In the genomic region with DNA sequence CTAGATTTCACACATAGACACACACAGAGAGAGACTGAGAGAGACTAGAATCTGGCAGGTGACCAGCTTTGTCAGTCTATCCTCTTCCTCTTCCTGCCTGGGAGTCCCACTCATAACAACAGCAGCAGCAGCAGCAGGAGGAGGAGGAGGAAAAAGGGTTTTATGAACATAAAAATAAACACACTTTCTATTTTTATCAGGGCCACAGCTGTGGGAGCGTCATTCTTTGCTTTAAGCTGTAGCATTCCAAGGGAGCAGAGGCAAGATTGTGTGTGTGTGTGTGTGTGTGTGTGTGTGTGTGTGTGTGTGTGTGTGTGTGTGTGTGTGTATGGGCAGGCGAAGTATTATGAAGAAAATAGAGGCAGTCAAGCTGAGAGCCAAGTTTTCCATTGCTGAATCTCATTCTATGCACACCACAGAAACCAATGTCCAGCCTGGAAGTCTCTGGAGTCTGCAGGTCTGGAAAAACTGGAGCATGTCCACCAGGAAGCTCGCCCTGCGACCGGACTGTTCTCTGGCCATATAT, we compare ENCODE assay signal across 8 mouse cellular contexts. TPM values are rescaled to one million over a fixed set of nuclear protein-coding genes. Genes with fewer than 3 reads are reported as not detected.
DNase-seq lines count a peak whose midpoint lies in the region; ATAC-seq and TF ChIP-seq lines count a peak whose summit lies in the region.

No protein-coding gene starts in this region.

- no peak overlapping the region for H3K4me2 ChIP-seq in limb, embryonic 13.5 days (replicated peaks)
- H3K4me2 ChIP-seq in intestine, postnatal 0 days (replicated peaks; ENCODE audit: low read depth), result no peak overlapping the region
- no peak overlapping the region for H3K4me2 ChIP-seq in midbrain, embryonic 11.5 days

- H3K9ac ChIP-seq in limb, embryonic 13.5 days, result no peak overlapping the region
- H3K9ac ChIP-seq in intestine, postnatal 0 days (ENCODE audit: low read depth, low read length), result no peak overlapping the region
- H3K9ac ChIP-seq in midbrain, embryonic 11.5 days (ENCODE audit: low read length), result no peak overlapping the region

- H3K27ac ChIP-seq in limb, embryonic 13.5 days, result no peak overlapping the region
- H3K27ac ChIP-seq in limb, embryonic 10.5 days, result no peak overlapping the region
- H3K27ac ChIP-seq in intestine, postnatal 0 days (ENCODE audit: low read depth, low read length), result 0 out of 2 replicates have a peak overlapping the region, but pooled peaks have one; percentile 28
- H3K27ac ChIP-seq in midbrain, embryonic 11.5 days (ENCODE audit: low read depth, low read length), result no peak overlapping the region

- no peaks in the 10 kb centered on the region for H3K27me3 ChIP-seq in limb, embryonic 13.5 days
- no peaks in the 10 kb centered on the region for H3K27me3 ChIP-seq in limb, embryonic 10.5 days (ENCODE audit: low read depth, poor library complexity, severe bottlenecking)
- no peaks in the 10 kb centered on the region for H3K27me3 ChIP-seq in intestine, postnatal 0 days (replicated peaks; ENCODE audit: control insufficient read depth, insufficient read depth, low read length)
- no peaks in the 10 kb centered on the region for H3K27me3 ChIP-seq in midbrain, embryonic 11.5 days (ENCODE audit: control insufficient read depth, insufficient read depth, low read length)

- no peaks in the 10 kb centered on the region for H3K9me3 ChIP-seq in limb, embryonic 13.5 days
- H3K9me3 ChIP-seq in limb, embryonic 10.5 days (replicated peaks), result no peaks in the 10 kb centered on the region
- H3K9me3 ChIP-seq in intestine, postnatal 0 days (ENCODE audit: control insufficient read depth), result no peaks in the 10 kb centered on the region
- no peaks in the 10 kb centered on the region for H3K9me3 ChIP-seq in midbrain, embryonic 11.5 days (ENCODE audit: control insufficient read depth, low read length)

- no peak overlapping the region for H3K4me3 ChIP-seq in limb, embryonic 13.5 days
- H3K4me3 ChIP-seq in limb, embryonic 10.5 days, result no peak overlapping the region
- no peak overlapping the region for H3K4me3 ChIP-seq in intestine, postnatal 0 days (ENCODE audit: low read depth, low read length)
- no peak overlapping the region for H3K4me3 ChIP-seq in midbrain, embryonic 11.5 days (ENCODE audit: low read depth, low read length)

- no peaks in the 10 kb centered on the region for H3K4me1 ChIP-seq in limb, embryonic 13.5 days
- no peaks in the 10 kb centered on the region for H3K4me1 ChIP-seq in limb, embryonic 10.5 days
- H3K4me1 ChIP-seq in intestine, postnatal 0 days (replicated peaks; ENCODE audit: control insufficient read depth, insufficient read depth, low read length), result no peaks in the 10 kb centered on the region
- no peaks in the 10 kb centered on the region for H3K4me1 ChIP-seq in midbrain, embryonic 11.5 days (ENCODE audit: control insufficient read depth, insufficient read depth, low read length)

- no peak for DNase-seq in limb, embryonic 10.5 days (ENCODE audit: low spot score)
- peak; percentile 87 for DNase-seq in lung, postnatal 10 days
- DNase-seq in urinary bladder, postnatal 25 days (ENCODE audit: low spot score), result no peak
- DNase-seq in urinary bladder, adult 18-20 months (ENCODE audit: low spot score in 2 of 2), result no peak
- no peak for DNase-seq in midbrain, embryonic 11.5 days (ENCODE audit: low spot score, missing footprints)

- no peak for TF ChIP-seq CTCF in intestine, postnatal 0 days (IDR thresholded peaks at IDR 0.05; ENCODE audit: low read depth)

- no peaks in the 10 kb centered on the region for H3K36me3 ChIP-seq in limb, embryonic 13.5 days
- no peaks in the 10 kb centered on the region for H3K36me3 ChIP-seq in limb, embryonic 10.5 days
- no peaks in the 10 kb centered on the region for H3K36me3 ChIP-seq in intestine, postnatal 0 days (ENCODE audit: control insufficient read depth, insufficient read depth)
- no peaks in the 10 kb centered on the region for H3K36me3 ChIP-seq in midbrain, embryonic 11.5 days (ENCODE audit: control insufficient read depth, insufficient read depth, low read length)

- ATAC-seq in limb, embryonic 13.5 days (ENCODE audit: low FRiP score, low read depth), result peak; percentile 59; the same call in 1 of the 2 replicates
- peak; percentile 26; the same call in 1 of the 2 replicates for ATAC-seq in granulocyte monocyte progenitor cell, adult 5-6 weeks (replicated peaks; ENCODE audit: poor library complexity, severe bottlenecking)
- no peak for ATAC-seq in intestine, postnatal 0 days
- ATAC-seq in midbrain, embryonic 11.5 days (ENCODE audit: low FRiP score), result no peak

- WGBS in limb, embryonic 13.5 days, result 69% methylated on average over 4 of the region's 5 CpGs
- WGBS in limb, embryonic 10.5 days, result 90% methylated on average over 5 of the region's 5 CpGs
- 36% methylated on average over 5 of the region's 5 CpGs for WGBS in intestine, postnatal 0 days
- 89% methylated on average over 5 of the region's 5 CpGs for WGBS in midbrain, embryonic 11.5 days

RNA-seq across cellular contexts. Expression of gene 4930523C07Rik, which starts 7.1 kb away (rescaled TPM):
- polyA plus RNA-seq in limb, embryonic 13.5 days (2015; fragmentation: Nextera tagmentation; extraction: Ambion mirVana), result 11.8 TPM in 2 replicates
- polyA plus RNA-seq in limb, embryonic 10.5 days (2016; fragmentation: Nextera tagmentation; extraction: Ambion mirVana), result 1.2 and 2.8 TPM in 2 replicates
- 22.9 and 28.4 TPM in 2 replicates for total RNA-seq in granulocyte monocyte progenitor cell, adult 5-6 weeks (2014; fragmentation: Nextera tagmentation)
- 53.9 and 82.3 TPM in 2 replicates for total RNA-seq in granulocyte monocyte progenitor cell, adult 5-6 weeks (2017)
- 9.6 and 13.4 TPM in 2 replicates for polyA plus RNA-seq in intestine, postnatal 0 days (2015; fragmentation: Nextera tagmentation; extraction: Ambion mirVana)
- 1.9 and 2.8 TPM in 2 replicates for polyA plus RNA-seq in midbrain, embryonic 11.5 days (2014; fragmentation: Nextera tagmentation; extraction: Ambion mirVana)

Comparison
In these comparisons a context has a peak if more than half of its experiments do, and no peak if none do; other contexts are left out.
1. ATAC-seq: peak in limb, embryonic 13.5 days (single experiment) and granulocyte monocyte progenitor cell, adult 5-6 weeks (single experiment); none in intestine, postnatal 0 days (single experiment) and midbrain, embryonic 11.5 days (single experiment).